Mouse (Mus musculus): ENCODE data around the gene Ddb1. TPM values are rescaled to one million over a fixed set of nuclear protein-coding genes. Genes with fewer than 3 reads are reported as not detected.

The Ddb1 gene
- polyA plus RNA-seq, 1 experiment from 2014 or later = 252 TPM

DNA sequence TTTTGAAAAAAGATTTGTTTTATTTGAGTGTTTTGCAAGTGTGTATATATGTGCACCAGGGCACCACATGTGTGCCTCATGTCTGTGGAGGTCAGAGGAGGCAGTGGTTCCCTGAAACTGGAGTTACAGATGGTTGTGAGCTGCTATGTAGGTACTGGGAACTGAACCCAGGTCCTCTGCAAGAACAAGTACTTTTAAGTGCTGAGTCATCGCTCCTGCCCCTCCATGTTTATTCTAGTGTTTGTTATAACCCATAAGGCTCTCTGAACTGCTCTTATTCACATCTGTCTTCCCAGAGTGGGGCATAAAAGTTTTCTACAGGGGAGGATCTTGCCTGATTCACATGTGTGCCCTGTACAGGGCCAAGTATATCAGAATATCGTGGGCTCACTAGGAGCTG is 5.5 kb upstream of the Ddb1 start:
- Histone ChIP-seq H3K4me3 (no peak overlapping the region), H3K9me3 (replicated peaks) (no peaks in the 10 kb centered on the region), H3K36me3 (peaks cover 42% of the 10 kb centered on the region), H3K4me2 (no peak overlapping the region), H3K27ac (no peak overlapping the region), H3K9ac (no peak overlapping the region), H3K4me1 (peaks cover 26% of the 10 kb centered on the region), H3K27me3 (replicated peaks) (no peaks in the 10 kb centered on the region)
- WGBS (ENCODE audit: insufficient replicate concordance) = 82% methylated on average over 2 of the region's 2 CpGs
- ATAC-seq = no peak

DNA sequence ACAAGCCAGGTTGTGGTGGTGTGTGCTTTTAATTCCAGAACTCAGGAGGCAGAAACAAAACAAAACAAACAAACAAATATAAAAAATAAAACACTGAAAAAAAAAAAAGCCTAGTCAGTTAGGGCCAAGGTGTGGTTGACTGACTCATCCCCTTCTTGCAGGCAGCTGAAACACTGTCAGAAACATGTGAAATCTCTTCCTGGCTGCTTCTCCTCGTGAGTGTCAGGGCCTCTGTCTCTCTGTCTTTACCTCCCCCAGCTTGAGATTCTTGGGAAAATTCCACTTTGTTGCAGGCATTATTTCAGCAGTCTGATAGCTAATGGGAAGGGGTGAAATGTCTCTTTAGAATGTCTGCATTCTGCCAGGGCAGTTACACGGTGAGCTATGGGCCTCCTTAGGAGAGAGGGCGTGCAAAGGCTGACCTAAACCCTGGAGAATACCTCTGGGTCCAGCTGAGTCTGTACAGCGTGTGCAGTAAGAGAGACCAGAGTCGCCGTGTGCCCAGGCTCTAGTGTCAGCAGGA is 2.8 kb upstream of the Ddb1 start:
- no peaks in the 10 kb centered on the region for H3K27me3 ChIP-seq (replicated peaks)
- WGBS (ENCODE audit: insufficient replicate concordance) = 32% methylated on average over 6 of the region's 6 CpGs
- H3K4me1 ChIP-seq = peaks cover 40% of the 10 kb centered on the region
- ATAC-seq = no peak
- H3K9me3 ChIP-seq (replicated peaks) = no peaks in the 10 kb centered on the region
- H3K4me2 ChIP-seq = peak overlapping the region; percentile 54
- peak overlapping the region; percentile 12; the same call in 1 of the 2 replicates for H3K4me3 ChIP-seq
- H3K36me3 ChIP-seq = peaks cover 24% of the 10 kb centered on the region
- H3K27ac ChIP-seq = peak overlapping the region; percentile 85
- peak overlapping the region; percentile 47; the same call in 1 of the 2 replicates for H3K9ac ChIP-seq

DNA sequence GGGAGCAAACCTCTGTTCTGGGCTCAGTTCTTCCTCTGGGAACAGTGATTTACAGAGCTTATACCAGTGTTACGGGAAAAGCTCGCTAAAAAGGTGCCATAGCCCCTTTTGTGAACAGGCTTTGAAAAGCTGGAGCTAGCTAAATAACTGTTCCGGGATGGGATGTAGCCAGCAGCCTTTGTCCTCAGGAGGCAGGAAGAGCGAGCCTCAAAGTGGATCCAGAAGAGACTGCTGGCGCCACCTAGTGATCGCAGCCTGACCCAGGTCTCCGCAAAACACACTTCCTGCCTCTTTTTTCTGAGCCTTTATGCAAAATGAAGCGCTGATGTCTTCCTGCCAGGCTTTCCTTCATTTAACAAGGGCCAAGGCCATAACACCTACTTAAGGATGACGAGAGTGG is 2.3 kb upstream of the Ddb1 start:
- WGBS (ENCODE audit: insufficient replicate concordance) = 3% methylated on average over 9 of the region's 9 CpGs
- H3K27ac ChIP-seq = peak overlapping the region; percentile 85
- ATAC-seq = no peak
- peak overlapping the region; percentile 54 for H3K4me2 ChIP-seq
- H3K36me3 ChIP-seq = peaks cover 28% of the 10 kb centered on the region
- H3K9ac ChIP-seq = peak overlapping the region; percentile 47
- H3K27me3 ChIP-seq (replicated peaks) = no peaks in the 10 kb centered on the region
- H3K4me3 ChIP-seq = peak overlapping the region; percentile 12; the same call in 1 of the 2 replicates
- peaks cover 44% of the 10 kb centered on the region for H3K4me1 ChIP-seq
- H3K9me3 ChIP-seq (replicated peaks) = no peaks in the 10 kb centered on the region

DNA sequence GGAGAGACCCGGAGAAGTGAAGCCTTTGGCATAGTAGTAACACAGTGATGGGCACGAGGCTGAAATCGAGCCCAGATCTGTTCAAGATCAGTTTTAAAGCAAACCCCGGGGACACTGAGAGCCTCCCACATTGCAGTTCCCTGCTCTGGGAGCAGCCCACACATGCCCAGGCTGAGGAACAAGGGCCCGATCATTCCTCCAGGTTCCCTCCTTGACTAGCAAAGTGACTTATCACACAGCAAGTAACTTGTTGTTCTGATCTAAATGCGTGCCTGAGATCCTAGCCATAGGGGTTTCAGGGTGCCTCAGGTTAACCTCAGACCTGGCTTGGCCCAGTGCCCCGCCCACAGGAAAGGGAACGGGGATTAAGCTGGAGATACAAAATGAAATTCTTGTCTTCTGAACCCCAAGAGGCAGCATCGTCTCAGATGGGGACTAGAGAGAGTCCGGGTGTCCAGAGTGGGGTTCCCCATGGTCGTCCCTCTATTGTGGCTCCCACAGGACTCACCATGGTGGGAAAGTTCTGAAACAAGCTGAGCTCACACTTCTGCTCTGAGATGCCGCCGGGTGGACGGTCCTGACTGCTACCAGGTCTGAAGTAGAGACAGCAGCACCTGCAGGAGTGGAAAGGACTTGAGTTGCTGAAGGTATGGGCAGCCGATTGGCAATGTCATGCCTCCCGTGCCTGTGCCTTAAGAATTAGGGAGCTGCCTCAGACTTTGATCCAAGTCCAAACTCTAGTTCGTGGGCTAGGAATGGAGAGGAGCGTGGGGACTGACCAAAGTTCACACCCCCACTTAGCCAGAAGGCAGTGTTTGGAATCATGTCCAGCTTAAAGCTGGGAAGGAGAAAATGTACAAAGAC is 1.2 kb upstream of the Ddb1 start:
- ATAC-seq = no peak
- Histone ChIP-seq H3K36me3 (peaks cover 39% of the 10 kb centered on the region), H3K9me3 (replicated peaks) (no peaks in the 10 kb centered on the region), H3K27ac (peak overlapping the region; percentile 85), H3K4me1 (peaks cover 50% of the 10 kb centered on the region), H3K9ac (peak overlapping the region; percentile 94), H3K27me3 (replicated peaks) (no peaks in the 10 kb centered on the region), H3K4me3 (no peak overlapping the region), H3K4me2 (peak overlapping the region; percentile 76)
- WGBS (ENCODE audit: insufficient replicate concordance) = 70% methylated on average over 18 of the region's 18 CpGs

DNA sequence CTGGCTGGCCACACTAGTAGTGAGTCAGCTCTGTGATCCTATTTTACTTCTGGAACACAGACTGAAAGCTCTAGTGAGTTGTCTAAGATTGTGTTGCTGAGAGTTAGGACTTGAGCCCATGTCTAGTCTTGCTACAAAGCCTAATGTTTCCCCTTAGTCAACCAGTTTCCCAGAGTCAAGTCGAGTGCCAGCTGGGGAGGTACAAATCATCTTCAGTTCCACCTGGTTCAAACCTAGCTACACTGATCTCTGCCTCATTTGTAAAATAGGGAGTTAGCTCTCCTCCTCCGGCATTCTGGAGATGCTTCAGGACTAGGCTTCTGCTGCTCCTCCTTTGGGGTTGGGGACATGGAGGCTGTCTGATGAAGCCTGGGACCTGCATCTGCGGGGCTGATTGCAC is 593 bp upstream of the Ddb1 start:
- WGBS (ENCODE audit: insufficient replicate concordance) = 56% methylated on average over 3 of the region's 3 CpGs
- H3K9ac ChIP-seq = peak overlapping the region; percentile 94
- no peaks in the 10 kb centered on the region for H3K9me3 ChIP-seq (replicated peaks)
- peak overlapping the region; percentile 82 for H3K4me3 ChIP-seq
- H3K27me3 ChIP-seq (replicated peaks) = no peaks in the 10 kb centered on the region
- no peak for ATAC-seq
- H3K4me2 ChIP-seq = peak overlapping the region; percentile 76
- peaks cover 50% of the 10 kb centered on the region for H3K4me1 ChIP-seq
- peak overlapping the region; percentile 85 for H3K27ac ChIP-seq
- H3K36me3 ChIP-seq = peaks cover 40% of the 10 kb centered on the region

DNA sequence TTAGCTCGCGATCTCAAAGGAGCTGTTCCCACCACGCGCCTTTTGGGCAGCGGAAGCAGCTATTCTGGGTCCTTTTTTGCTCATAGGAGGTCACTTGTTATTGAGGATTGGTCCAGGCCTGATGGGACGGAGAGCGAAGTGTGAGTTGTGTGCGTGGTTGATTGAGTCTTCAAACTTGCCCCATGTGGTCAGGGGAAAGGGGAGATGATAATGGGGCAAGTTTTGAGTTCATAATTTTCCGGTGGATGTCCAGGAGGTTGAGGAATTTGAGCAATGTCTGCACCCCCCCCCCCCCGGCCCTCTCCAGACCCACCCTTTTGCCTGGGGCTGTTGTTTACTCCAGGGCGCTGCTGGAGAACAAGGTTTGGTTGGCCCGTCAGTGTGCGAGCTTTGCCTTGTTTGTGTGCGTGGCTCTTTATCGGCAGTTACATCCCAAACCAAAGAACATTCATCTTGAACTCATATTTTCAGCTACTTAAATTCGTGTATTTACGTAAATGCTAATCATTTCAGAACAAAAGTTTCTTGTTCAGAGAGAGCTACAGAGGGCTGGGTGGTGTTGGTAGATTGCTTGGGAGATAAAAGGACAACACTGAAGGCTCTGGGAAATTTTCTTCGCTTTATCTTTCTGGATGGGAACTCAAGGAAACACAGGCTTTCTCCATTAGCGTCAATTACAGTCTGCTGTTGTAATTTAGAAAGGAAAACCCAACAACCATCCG is 935 bp downstream of the Ddb1 start:
- ATAC-seq = peak; percentile 38
- peaks cover 50% of the 10 kb centered on the region for H3K4me1 ChIP-seq
- no peaks in the 10 kb centered on the region for H3K27me3 ChIP-seq (replicated peaks)
- H3K4me3 ChIP-seq = peak overlapping the region; percentile 82
- no peaks in the 10 kb centered on the region for H3K9me3 ChIP-seq (replicated peaks)
- peak overlapping the region; percentile 92 for H3K27ac ChIP-seq
- WGBS (ENCODE audit: insufficient replicate concordance) = 4% methylated on average over 20 of the region's 20 CpGs
- H3K36me3 ChIP-seq = peaks cover 44% of the 10 kb centered on the region
- H3K9ac ChIP-seq = peak overlapping the region; percentile 94
- peak overlapping the region; percentile 76 for H3K4me2 ChIP-seq

DNA sequence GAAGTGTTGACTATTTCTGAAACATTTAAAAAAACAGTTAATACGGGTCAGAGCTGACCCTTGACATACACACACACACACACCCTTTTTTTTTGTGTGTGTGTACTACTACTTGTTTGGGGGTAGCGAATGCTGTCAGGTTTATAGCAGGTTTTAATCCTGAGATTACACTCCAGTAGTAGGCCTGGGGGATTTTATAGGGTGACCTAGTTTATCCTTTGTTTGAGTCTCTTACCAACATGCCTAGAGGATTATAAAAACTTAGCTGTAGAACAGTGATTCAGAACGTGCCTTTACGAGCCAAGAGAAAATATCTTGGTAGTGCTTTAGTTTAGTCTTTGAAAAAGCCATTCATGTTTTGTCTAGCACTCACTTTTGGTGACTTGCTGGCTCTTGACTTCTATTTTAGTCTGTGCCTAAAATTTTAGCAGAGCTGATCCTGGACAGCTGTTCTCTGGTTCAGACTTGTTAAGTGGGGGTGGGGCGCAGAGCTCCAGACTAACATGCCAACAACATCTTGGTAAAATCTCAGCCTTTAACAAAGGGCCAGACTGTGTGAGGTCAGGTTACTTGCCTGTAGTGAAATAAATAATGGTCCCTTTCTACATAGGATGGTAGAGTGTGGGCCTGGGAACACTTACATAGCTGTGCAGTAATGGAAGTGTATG is 3.6 kb downstream of the Ddb1 start:
- H3K9ac ChIP-seq = no peak overlapping the region
- H3K4me1 ChIP-seq = peaks cover 33% of the 10 kb centered on the region
- no peaks in the 10 kb centered on the region for H3K27me3 ChIP-seq (replicated peaks)
- H3K36me3 ChIP-seq = peaks cover 70% of the 10 kb centered on the region
- no peaks in the 10 kb centered on the region for H3K9me3 ChIP-seq (replicated peaks)
- H3K4me2 ChIP-seq = no peak overlapping the region
- no peak for ATAC-seq
- H3K4me3 ChIP-seq = no peak overlapping the region
- H3K27ac ChIP-seq = no peak overlapping the region
- 92% methylated on average over 5 of the region's 5 CpGs for WGBS (ENCODE audit: insufficient replicate concordance)

DNA sequence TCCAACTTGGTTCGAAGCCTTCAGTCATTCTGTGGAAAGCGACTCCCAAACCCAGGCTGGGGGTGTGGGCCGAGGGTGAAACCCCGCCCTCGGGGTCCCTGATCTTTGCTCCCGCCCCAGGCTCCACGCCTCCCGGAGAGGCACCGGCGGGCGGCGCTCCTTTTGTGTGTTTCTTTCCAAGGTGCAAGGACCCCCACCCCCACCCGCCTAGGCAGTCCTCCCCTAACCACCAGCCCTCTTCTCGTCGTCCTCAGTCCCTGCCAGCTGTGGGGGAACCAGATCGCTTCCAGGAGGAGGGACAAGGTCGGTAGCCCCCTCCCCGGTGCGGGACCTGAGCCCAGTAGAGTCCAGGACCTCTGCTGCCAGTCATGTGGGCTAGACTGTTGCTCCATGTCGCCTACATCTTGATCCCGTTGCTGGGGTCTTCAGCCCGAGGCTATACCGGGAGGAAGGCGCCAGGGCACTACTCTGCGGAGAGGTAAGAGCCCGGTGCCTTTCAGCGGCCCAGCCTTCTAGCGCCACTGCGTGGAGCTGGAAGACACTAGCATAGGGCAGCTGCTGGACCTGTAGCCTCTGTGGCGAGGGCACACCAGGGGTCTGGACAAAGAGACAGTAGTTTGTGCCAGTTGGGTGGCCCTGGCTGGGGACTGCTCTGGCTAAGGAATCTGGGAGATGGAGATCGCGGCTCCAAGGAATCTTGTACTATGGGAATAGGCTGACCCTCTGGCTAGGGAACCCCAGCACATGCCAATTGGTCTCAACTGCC is 29.2 kb downstream of the Ddb1 start, which contains the start of gene Vwce:
Vwce (plus strand) TSS at position 108 of the 766 bp plus-strand sequence.
- Histone ChIP-seq H3K36me3 (peaks cover 31% of the 10 kb centered on the region), H3K4me1 (peaks cover 56% of the 10 kb centered on the region)
- 3% methylated on average over 32 of the region's 32 CpGs for WGBS (ENCODE audit: insufficient replicate concordance)

DNA sequence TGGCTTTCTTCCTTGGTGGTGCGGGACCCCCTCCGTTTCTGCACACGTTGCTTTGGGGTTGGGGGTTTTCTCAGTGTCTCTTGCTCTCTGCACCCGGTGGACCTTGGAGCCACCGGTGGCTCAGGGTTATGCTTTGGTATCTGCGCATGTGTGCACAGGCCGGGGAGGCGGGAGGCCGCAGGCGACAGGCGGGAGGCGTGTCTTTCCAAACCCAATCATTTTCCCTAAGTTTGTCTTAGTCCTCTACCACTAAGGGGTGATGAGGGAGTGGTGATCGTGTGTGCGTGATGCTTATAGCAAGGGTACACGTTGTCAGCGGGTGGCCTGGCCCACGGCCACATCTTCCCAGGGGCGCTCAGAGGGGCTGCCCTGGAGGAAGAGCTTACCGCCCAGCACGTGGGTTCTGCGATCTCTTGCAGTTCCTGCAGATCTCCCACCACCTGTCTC is 29.8 kb downstream of the Ddb1 start:
- Histone ChIP-seq H3K4me1 (peaks cover 62% of the 10 kb centered on the region), H3K36me3 (peaks cover 25% of the 10 kb centered on the region), H3K9ac (peak overlapping the region; percentile 86), H3K27me3 (replicated peaks) (no peaks in the 10 kb centered on the region), H3K4me2 (peak overlapping the region; percentile 99), H3K27ac (peak overlapping the region; percentile 81), H3K4me3 (peak overlapping the region; percentile 67), H3K9me3 (replicated peaks) (no peaks in the 10 kb centered on the region)
- ATAC-seq = peak; percentile 88
- 3% methylated on average over 21 of the region's 21 CpGs for WGBS (ENCODE audit: insufficient replicate concordance)

More for the DNA sequence above, 29.2 kb downstream of the Ddb1 start, which contains the start of gene Vwce:
- Histone ChIP-seq H3K4me2 (peak within 1 kb of the TSS; percentile 99), H3K9me3 (replicated peaks) (no peaks in the 10 kb centered on the region), H3K9ac (peak within 1 kb of the TSS; percentile 86), H3K4me3 (peak within 1 kb of the TSS; percentile 67), H3K27me3 (replicated peaks) (no peaks in the 10 kb centered on the region), H3K27ac (peak within 1 kb of the TSS; percentile 81)
- peak; percentile 88 for ATAC-seq

DNA sequence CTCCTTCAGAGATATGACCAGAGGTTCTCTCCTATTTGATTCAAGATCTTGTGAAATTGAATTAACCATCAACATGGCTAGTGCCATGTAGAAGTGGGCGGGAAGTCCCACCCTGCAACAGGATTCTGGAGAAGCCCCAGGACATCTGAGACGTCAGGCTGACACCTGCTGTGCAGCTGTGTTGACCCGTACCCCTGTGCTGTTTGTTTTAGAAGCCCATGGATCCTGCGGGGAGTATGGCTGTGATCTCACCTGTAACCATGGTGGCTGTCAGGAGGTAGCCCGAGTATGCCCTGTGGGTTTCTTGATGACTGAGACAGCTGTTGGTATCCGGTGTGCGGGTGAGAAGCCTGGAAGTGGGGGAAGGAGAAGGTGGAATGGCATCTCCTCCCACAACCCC is 32.7 kb downstream of the Ddb1 start:
- WGBS (ENCODE audit: insufficient replicate concordance) = 57% methylated on average over 7 of the region's 7 CpGs
- Histone ChIP-seq H3K4me1 (peaks cover 73% of the 10 kb centered on the region), H3K27me3 (replicated peaks) (peaks cover 8% of the 10 kb centered on the region; the same call in 1 of the 2 replicates), H3K27ac (no peak overlapping the region), H3K9ac (no peak overlapping the region), H3K4me2 (no peak overlapping the region), H3K9me3 (replicated peaks) (no peaks in the 10 kb centered on the region), H3K4me3 (no peak overlapping the region), H3K36me3 (0 out of 2 replicates have a peak, but pooled peaks cover 3% of the 10 kb centered on the region)
- ATAC-seq = no peak

DNA sequence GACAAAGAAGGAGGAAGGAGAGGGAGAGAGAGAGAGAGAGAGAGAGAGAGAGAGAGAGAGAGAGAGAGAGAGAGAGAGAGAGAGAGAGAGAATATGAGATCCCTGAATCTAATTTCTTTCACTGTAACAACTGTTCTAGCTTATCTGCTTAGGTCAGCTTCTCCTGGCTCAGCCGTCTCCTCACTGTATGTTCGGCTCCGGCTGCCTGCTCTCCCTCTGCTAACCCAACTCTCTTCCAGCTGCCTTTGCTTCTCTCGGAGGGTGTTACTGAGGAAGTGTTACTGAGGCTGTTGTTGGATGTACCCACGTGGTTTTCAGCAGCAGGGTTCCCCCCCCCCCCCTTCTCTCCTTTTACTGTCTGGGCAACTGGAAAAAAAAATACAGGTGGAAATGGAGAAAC is 35.0 kb downstream of the Ddb1 start:
- Histone ChIP-seq H3K9me3 (replicated peaks) (no peaks in the 10 kb centered on the region), H3K27me3 (replicated peaks) (peaks cover 15% of the 10 kb centered on the region), H3K4me3 (no peak overlapping the region; the same call in 1 of the 2 replicates), H3K9ac (peak overlapping the region; percentile 47), H3K36me3 (peaks cover 11% of the 10 kb centered on the region; the same call in 1 of the 2 replicates), H3K4me1 (peaks cover 59% of the 10 kb centered on the region), H3K27ac (peak overlapping the region; percentile 58), H3K4me2 (peak overlapping the region; percentile 48)
- WGBS (ENCODE audit: insufficient replicate concordance) = 6% methylated on average over 5 of the region's 5 CpGs
- peak; percentile 72 for ATAC-seq
